Mouse (Mus musculus) midbrain, embryonic 16.5 days (tissue): ENCODE measurements around the gene Kiss1. TPM values are rescaled to one million over a fixed set of nuclear protein-coding genes. Genes with fewer than 3 reads are reported as not detected.

ENCODE experiments used
- ATAC-seq: fragments of 200-750 bp; cut with Nextera tagmentation; 2 replicates; pipeline ENCODE4 v1.8.0; 2017; ENCODE audit warnings: moderate TSS enrichment
- H3K27ac ChIP-seq: fragments of 300-500 bp; sonication (generic); 2 replicates; pipeline ENCODE4 v1.5.1; 2014; ENCODE audit warnings: mild to moderate bottlenecking, low read length, mixed read lengths
- H3K27me3 ChIP-seq: fragments of 300-500 bp; sonication (generic); 2 replicates; pipeline ENCODE4 v1.6.1; 2014; ENCODE audit warnings: low read depth, low read length, mixed read lengths; ENCODE audit not compliant: control insufficient read depth, insufficient read depth
- H3K36me3 ChIP-seq: fragments of 300-500 bp; sonication (generic); 2 replicates; pipeline ENCODE4 v1.6.1; 2014; ENCODE audit warnings: mild to moderate bottlenecking, low read length, moderate library complexity, mixed read lengths; ENCODE audit not compliant: control insufficient read depth, insufficient read depth
- H3K4me1 ChIP-seq: fragments of 300-500 bp; sonication (generic); 2 replicates; pipeline ENCODE4 v1.6.1; 2014; ENCODE audit warnings: mild to moderate bottlenecking, low read length, mixed read lengths; ENCODE audit not compliant: control insufficient read depth, insufficient read depth
- H3K4me2 ChIP-seq: fragments of 300-500 bp; sonication (generic); 2 replicates; pipeline ENCODE4 v1.6.1; 2014; ENCODE audit warnings: mild to moderate bottlenecking, low read length, mixed read lengths
- H3K4me3 ChIP-seq: fragments of 300-500 bp; sonication (generic); 2 replicates; pipeline ENCODE4 v1.5.1; 2014; ENCODE audit warnings: low read depth, mild to moderate bottlenecking, low read length, moderate library complexity, mixed read lengths
- H3K9ac ChIP-seq: fragments of 300-500 bp; sonication (generic); 2 replicates; pipeline ENCODE4 v1.6.1; 2014; ENCODE audit warnings: low read depth, low read length, mixed read lengths
- H3K9me3 ChIP-seq: fragments of 300-500 bp; sonication (generic); replicated peaks from 2 replicates; pipeline ENCODE4 v1.6.1; 2014; ENCODE audit warnings: mild to moderate bottlenecking, low read length, mixed read lengths; ENCODE audit not compliant: control insufficient read depth, poor library complexity, severe bottlenecking
- WGBS: fragments of 180-500 bp; shearing (Covaris S2); extraction: QIAGEN DNeasy Blood & Tissue Kit; methylation state at CpG from one replicate; pipeline ENCODE4 v1.1.7; 2014; 5-methylcytosine and 5-hydroxymethylcytosine counted together
- polyA plus RNA-seq: library from polyadenylated mRNA; unstranded; fragments of >200 nt; fragmentation: Nextera tagmentation; extraction: Ambion mirVana; gene quantifications from 2 replicates; pipeline ENCODE4 v1.2.1, GENCODE M21; 2015

The Kiss1 gene
- polyA plus RNA-seq, 1 experiment from 2014 or later = not detected

- no peaks in the 10 kb centered on the region for H3K27me3 ChIP-seq
- ATAC-seq = no peak
- no peak overlapping the region for H3K27ac ChIP-seq
- 93% methylated on average over 12 of the region's 12 CpGs for WGBS
- H3K9ac ChIP-seq = no peak overlapping the region
- H3K4me1 ChIP-seq = no peaks in the 10 kb centered on the region
- H3K9me3 ChIP-seq = no peaks in the 10 kb centered on the region
- H3K36me3 ChIP-seq = peaks cover 23% of the 10 kb centered on the region
- no peak overlapping the region for H3K4me3 ChIP-seq
- H3K4me2 ChIP-seq = no peak overlapping the region
Measured at GRCm38 (mm10) chr1:133287880-133288279, 33.8 kb upstream of the Kiss1 start.

- peaks cover 14% of the 10 kb centered on the region for H3K36me3 ChIP-seq
- ATAC-seq = no peak
- no peaks in the 10 kb centered on the region for H3K4me1 ChIP-seq
- H3K9ac ChIP-seq = no peak overlapping the region
- no peaks in the 10 kb centered on the region for H3K9me3 ChIP-seq
- no peak overlapping the region for H3K27ac ChIP-seq
- WGBS = 97% methylated on average over 6 of the region's 6 CpGs
- H3K4me2 ChIP-seq = no peak overlapping the region
- H3K4me3 ChIP-seq = no peak overlapping the region
- no peaks in the 10 kb centered on the region for H3K27me3 ChIP-seq
Measured at GRCm38 (mm10) chr1:133291888-133292287, 29.8 kb upstream of the Kiss1 start.

- Histone ChIP-seq H3K9me3 (no peaks in the 10 kb centered on the region), H3K27me3 (no peaks in the 10 kb centered on the region), H3K4me2 (no peak overlapping the region), H3K4me3 (no peak overlapping the region), H3K36me3 (peaks cover 12% of the 10 kb centered on the region), H3K9ac (no peak overlapping the region), H3K27ac (no peak overlapping the region), H3K4me1 (no peaks in the 10 kb centered on the region)
- no peak for ATAC-seq
Measured at GRCm38 (mm10) chr1:133292608-133293007, 29.1 kb upstream of the Kiss1 start.

GRCm38 (mm10) chr1:133296376-133296775 lies 25.3 kb upstream of the Kiss1 start:
- Histone ChIP-seq H3K4me1 (no peaks in the 10 kb centered on the region), H3K27ac (no peak overlapping the region), H3K36me3 (peaks cover 14% of the 10 kb centered on the region), H3K4me3 (no peak overlapping the region), H3K9me3 (no peaks in the 10 kb centered on the region), H3K27me3 (no peaks in the 10 kb centered on the region), H3K9ac (no peak overlapping the region), H3K4me2 (no peak overlapping the region)
- ATAC-seq = no peak
- 80% methylated on average over 9 of the region's 9 CpGs for WGBS

GRCm38 (mm10) chr1:133298816-133299215 lies 22.9 kb upstream of the Kiss1 start:
- Histone ChIP-seq H3K27ac (no peak overlapping the region), H3K9ac (no peak overlapping the region), H3K9me3 (no peaks in the 10 kb centered on the region), H3K27me3 (no peaks in the 10 kb centered on the region), H3K36me3 (peaks cover 7% of the 10 kb centered on the region), H3K4me2 (no peak overlapping the region), H3K4me3 (no peak overlapping the region), H3K4me1 (no peaks in the 10 kb centered on the region)
- 47% methylated on average over 14 of the region's 14 CpGs for WGBS
- no peak for ATAC-seq

GRCm38 (mm10) chr1:133302540-133302939 lies 19.1 kb upstream of the Kiss1 start:
- no peak overlapping the region for H3K4me3 ChIP-seq
- H3K9ac ChIP-seq = peak overlapping the region; percentile 34; the same call in 1 of the 2 replicates
- H3K9me3 ChIP-seq = no peaks in the 10 kb centered on the region
- H3K27me3 ChIP-seq = no peaks in the 10 kb centered on the region
- ATAC-seq = no peak
- no peak overlapping the region for H3K27ac ChIP-seq
- H3K4me1 ChIP-seq = 0 out of 2 replicates have a peak, but pooled peaks cover 4% of the 10 kb centered on the region
- H3K4me2 ChIP-seq = no peak overlapping the region
- H3K36me3 ChIP-seq = peaks cover 7% of the 10 kb centered on the region; the same call in 1 of the 2 replicates
- 39% methylated on average over 3 of the region's 3 CpGs for WGBS

- 4% methylated on average over 4 of the region's 4 CpGs for WGBS
- Histone ChIP-seq H3K4me3 (no peak overlapping the region), H3K9ac (no peak overlapping the region), H3K9me3 (no peaks in the 10 kb centered on the region), H3K36me3 (no peaks in the 10 kb centered on the region), H3K27ac (no peak overlapping the region), H3K4me1 (peaks cover 4% of the 10 kb centered on the region; the same call in 1 of the 2 replicates), H3K27me3 (no peaks in the 10 kb centered on the region), H3K4me2 (no peak overlapping the region)
- peak; percentile 33; the same call in 1 of the 2 replicates for ATAC-seq
Measured at GRCm38 (mm10) chr1:133306842-133307241, 14.8 kb upstream of the Kiss1 start.

- Histone ChIP-seq H3K9ac (no peak overlapping the region), H3K36me3 (no peaks in the 10 kb centered on the region), H3K4me3 (no peak overlapping the region), H3K9me3 (no peaks in the 10 kb centered on the region), H3K27ac (no peak overlapping the region), H3K4me2 (no peak overlapping the region), H3K4me1 (peaks cover 4% of the 10 kb centered on the region; the same call in 1 of the 2 replicates), H3K27me3 (no peaks in the 10 kb centered on the region)
- WGBS = 15% methylated on average over 6 of the region's 6 CpGs
- peak; percentile 54; the same call in 1 of the 2 replicates for ATAC-seq
Measured at GRCm38 (mm10) chr1:133307318-133307717, 14.4 kb upstream of the Kiss1 start.

- Histone ChIP-seq H3K36me3 (no peaks in the 10 kb centered on the region), H3K4me3 (no peak within 1 kb of the TSS), H3K9ac (no peak within 1 kb of the TSS), H3K9me3 (no peaks in the 10 kb centered on the region), H3K4me1 (peaks cover 7% of the 10 kb centered on the region), H3K4me2 (no peak within 1 kb of the TSS), H3K27me3 (no peaks in the 10 kb centered on the region), H3K27ac (no peak within 1 kb of the TSS)
- 75% methylated on average over 14 of the region's 14 CpGs for WGBS
- no peak for ATAC-seq
Measured at GRCm38 (mm10) chr1:133309652-133310267, 11.9 kb upstream of the Kiss1 start, which contains the start of gene Golt1a. Golt1a (plus strand) TSS chr1:133309800.
